Mouse (Mus musculus) forebrain, embryonic 14.5 days (tissue): ENCODE measurements at regions not wholly inside any gene's neighbourhood (a gene's known extent, or its start where the extent isn't known, plus 50 kb on each side); places are given as distances from the start of the nearest gene placed in this dataset.

Experiments used
- ATAC-seq: fragments of 200-750 bp; cut with Nextera tagmentation; 2 replicates; pipeline ENCODE4 v1.8.0; 2017; ENCODE audit warnings: mild to moderate bottlenecking, moderate library complexity
- DNase-seq: peaks from one replicate; pipeline ENCODE4 v3.0.0-alpha.2; 2015; ENCODE audit warnings: low spot score
- H3K27ac ChIP-seq: fragments of 300-500 bp; sonication (generic); 2 replicates; pipeline ENCODE4 v1.5.1; 2014; ENCODE audit warnings: low read depth, mild to moderate bottlenecking, control low read depth, low read length, moderate library complexity
- H3K27me3 ChIP-seq: fragments of 300-500 bp; sonication (generic); replicated peaks from 2 replicates; pipeline ENCODE4 v1.6.1; 2014; ENCODE audit warnings: low read length, control low read depth, mixed read lengths; ENCODE audit not compliant: control insufficient read depth, insufficient read depth
- H3K36me3 ChIP-seq: fragments of 300-500 bp; sonication (generic); 2 replicates; pipeline ENCODE4 v1.6.1; 2014; ENCODE audit warnings: low read length, control low read depth; ENCODE audit not compliant: control insufficient read depth, insufficient read depth
- H3K4me1 ChIP-seq: fragments of 300-500 bp; sonication (generic); 2 replicates; pipeline ENCODE4 v1.6.1; 2014; ENCODE audit warnings: antibody characterized with exemption, low read length, control low read depth; ENCODE audit not compliant: control insufficient read depth, insufficient read depth
- H3K4me2 ChIP-seq: fragments of 300-500 bp; sonication (generic); 2 replicates; pipeline ENCODE4 v1.6.1; 2014; ENCODE audit warnings: mild to moderate bottlenecking, control low read depth, low read length
- H3K4me3 ChIP-seq: fragments of 300-500 bp; sonication (generic); 2 replicates; pipeline ENCODE4 v1.5.1; 2014; ENCODE audit warnings: low read depth, low read length, control low read depth
- H3K9ac ChIP-seq: fragments of 300-500 bp; sonication (generic); 2 replicates; pipeline ENCODE4 v1.6.1; 2014; ENCODE audit warnings: mild to moderate bottlenecking, low read length, control low read depth, moderate library complexity
- H3K9me3 ChIP-seq: fragments of 300-500 bp; sonication (generic); replicated peaks from 2 replicates; pipeline ENCODE4 v1.6.1; 2016; ENCODE audit warnings: low read length, control low read depth, mixed read lengths; ENCODE audit not compliant: control insufficient read depth
- WGBS: fragments of 180-500 bp; shearing (Covaris S2); extraction: QIAGEN DNeasy Blood & Tissue Kit; methylation state at CpG from one replicate; pipeline ENCODE4 v1.1.7; 2014; 5-methylcytosine and 5-hydroxymethylcytosine counted together

GRCm38 (mm10) chr6:117653886-117654425 lies 187.0 kb upstream of the Zfp637 start:
- Histone ChIP-seq H3K4me1 (no peaks in the 10 kb centered on the region), H3K27me3 (no peaks in the 10 kb centered on the region), H3K36me3 (no peaks in the 10 kb centered on the region), H3K4me3 (no peak overlapping the region), H3K9me3 (no peaks in the 10 kb centered on the region), H3K27ac (no peak overlapping the region), H3K9ac (no peak overlapping the region), H3K4me2 (no peak overlapping the region)
- ATAC-seq = no peak
- WGBS = 85% methylated on average over 15 of the region's 15 CpGs
- DNase-seq = no peak

DNA sequence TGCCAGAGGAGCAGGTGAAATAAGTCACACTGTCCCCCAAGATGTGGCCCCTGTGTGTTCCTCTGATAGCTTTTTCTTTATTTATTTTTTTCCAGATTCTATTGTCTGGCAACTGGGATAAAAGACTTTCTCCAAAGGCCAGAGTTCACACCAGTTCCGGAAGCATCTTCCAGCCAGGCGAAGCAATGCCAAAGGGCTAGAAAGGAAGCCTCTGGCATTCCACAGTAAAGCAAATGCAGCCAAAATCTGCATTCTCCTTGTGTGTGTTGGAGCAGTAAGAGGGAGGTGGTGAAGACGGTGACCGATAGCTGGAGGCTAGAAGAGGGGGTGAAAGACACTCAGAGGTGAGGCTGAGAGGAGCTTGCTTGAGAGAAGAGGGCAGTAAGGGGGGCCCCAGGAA lies 185.0 kb upstream of the Zfp637 start:
- ATAC-seq (no peak), DNase-seq (no peak)
- Histone ChIP-seq H3K27me3 (no peaks in the 10 kb centered on the region), H3K27ac (no peak overlapping the region), H3K4me3 (no peak overlapping the region), H3K4me1 (no peaks in the 10 kb centered on the region), H3K9me3 (no peaks in the 10 kb centered on the region), H3K36me3 (no peaks in the 10 kb centered on the region), H3K9ac (no peak overlapping the region), H3K4me2 (no peak overlapping the region)
- WGBS = 92% methylated on average over 4 of the region's 4 CpGs

- H3K4me1 ChIP-seq = no peaks in the 10 kb centered on the region
- H3K4me3 ChIP-seq = no peak overlapping the region
- no peak overlapping the region for H3K9ac ChIP-seq
- H3K9me3 ChIP-seq = no peaks in the 10 kb centered on the region
- 0% methylated on average over 1 of the region's 1 CpGs for WGBS
- no peak overlapping the region for H3K4me2 ChIP-seq
- DNase-seq (no peak), ATAC-seq (no peak)
- H3K36me3 ChIP-seq = no peaks in the 10 kb centered on the region
- H3K27ac ChIP-seq = no peak overlapping the region
- H3K27me3 ChIP-seq = no peaks in the 10 kb centered on the region
These were observed 180.4 kb upstream of the Zfp637 start for GRCm38 (mm10) chr6:117660576-117660975.

- Histone ChIP-seq H3K27ac (no peak overlapping the region), H3K9ac (no peak overlapping the region), H3K36me3 (no peaks in the 10 kb centered on the region), H3K4me1 (no peaks in the 10 kb centered on the region), H3K9me3 (no peaks in the 10 kb centered on the region), H3K4me3 (no peak overlapping the region), H3K4me2 (no peak overlapping the region), H3K27me3 (no peaks in the 10 kb centered on the region)
- no peak for DNase-seq
- WGBS = 90% methylated on average over 1 of the region's 1 CpGs
- ATAC-seq = no peak
These were observed 178.3 kb upstream of the Zfp637 start for GRCm38 (mm10) chr6:117662635-117663034.

DNA sequence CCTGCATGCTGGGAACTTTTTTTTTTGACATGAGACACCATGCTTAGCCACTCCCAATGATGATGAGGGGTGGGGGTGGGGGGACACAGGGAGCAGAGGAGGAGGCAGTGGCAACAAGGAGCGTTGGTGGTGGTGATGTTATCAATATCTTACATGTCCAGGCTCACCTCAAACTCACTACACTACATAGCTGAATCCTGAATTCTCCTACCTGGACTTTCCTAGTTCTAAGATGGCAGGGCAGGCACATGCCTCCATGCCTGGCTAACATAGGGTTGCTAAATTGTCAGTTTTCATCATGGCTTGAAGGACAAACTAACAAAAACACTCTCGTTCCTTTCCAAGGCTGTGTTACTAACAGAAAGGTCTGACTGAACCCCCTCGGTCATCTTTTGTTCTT lies 170.6 kb upstream of the Zfp637 start:
- Histone ChIP-seq H3K36me3 (no peaks in the 10 kb centered on the region), H3K4me3 (no peak overlapping the region), H3K4me2 (no peak overlapping the region), H3K27ac (no peak overlapping the region), H3K27me3 (no peaks in the 10 kb centered on the region), H3K9me3 (no peaks in the 10 kb centered on the region), H3K4me1 (no peaks in the 10 kb centered on the region), H3K9ac (no peak overlapping the region)
- DNase-seq (no peak), ATAC-seq (no peak)
- WGBS = 37% methylated on average over 3 of the region's 3 CpGs

DNA sequence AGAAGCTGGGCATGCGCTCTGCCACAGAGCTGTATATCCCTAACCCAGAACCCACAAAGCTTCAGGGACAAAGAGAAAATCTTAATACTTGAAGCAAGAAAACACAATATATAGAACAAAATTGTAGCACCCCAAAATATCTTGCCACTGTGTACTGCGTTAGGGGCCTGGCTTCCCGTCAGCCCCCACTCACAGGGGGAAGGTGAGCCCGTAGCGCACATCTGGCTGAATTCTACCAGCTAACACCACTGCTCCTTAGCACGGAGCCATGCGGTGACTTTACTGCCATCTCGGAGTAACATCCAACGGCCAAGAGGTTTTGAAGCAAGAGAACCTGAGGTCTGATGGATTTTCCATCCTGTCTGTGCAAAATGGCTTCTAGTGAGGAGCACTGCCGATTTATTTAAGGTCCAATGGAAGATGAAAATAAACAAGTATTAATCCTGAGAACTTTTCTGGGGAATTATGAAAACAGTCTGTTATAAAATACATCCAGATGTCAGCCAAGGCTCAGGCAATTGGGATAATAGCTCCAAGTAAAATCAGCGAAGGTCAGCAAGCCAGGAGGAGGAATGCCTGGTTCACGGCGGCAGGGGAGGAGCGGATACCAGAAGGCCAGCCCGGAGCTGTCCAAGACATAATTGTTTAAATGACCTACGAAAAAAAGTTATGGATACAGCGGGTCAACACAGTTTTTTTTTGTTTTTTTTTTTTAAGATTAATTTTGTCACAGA lies 170.0 kb upstream of the Zfp637 start:
- no peak overlapping the region for H3K9ac ChIP-seq
- DNase-seq (no peak), ATAC-seq (no peak)
- no peaks in the 10 kb centered on the region for H3K4me1 ChIP-seq
- no peaks in the 10 kb centered on the region for H3K36me3 ChIP-seq
- 82% methylated on average over 17 of the region's 17 CpGs for WGBS
- H3K27ac ChIP-seq = no peak overlapping the region
- no peaks in the 10 kb centered on the region for H3K27me3 ChIP-seq
- no peak overlapping the region for H3K4me2 ChIP-seq
- no peaks in the 10 kb centered on the region for H3K9me3 ChIP-seq
- H3K4me3 ChIP-seq = no peak overlapping the region

- Histone ChIP-seq H3K36me3 (no peaks in the 10 kb centered on the region), H3K27me3 (no peaks in the 10 kb centered on the region), H3K4me2 (no peak overlapping the region), H3K27ac (no peak overlapping the region), H3K4me3 (no peak overlapping the region), H3K4me1 (no peaks in the 10 kb centered on the region), H3K9me3 (no peaks in the 10 kb centered on the region), H3K9ac (no peak overlapping the region)
- 63% methylated on average over 15 of the region's 15 CpGs for WGBS
- ATAC-seq (0 out of 2 replicates have a peak, but pooled peaks have one; percentile 42), DNase-seq (peak; percentile 43)
These were observed 165.8 kb upstream of the Zfp637 start for GRCm38 (mm10) chr6:117675059-117675800.

DNA sequence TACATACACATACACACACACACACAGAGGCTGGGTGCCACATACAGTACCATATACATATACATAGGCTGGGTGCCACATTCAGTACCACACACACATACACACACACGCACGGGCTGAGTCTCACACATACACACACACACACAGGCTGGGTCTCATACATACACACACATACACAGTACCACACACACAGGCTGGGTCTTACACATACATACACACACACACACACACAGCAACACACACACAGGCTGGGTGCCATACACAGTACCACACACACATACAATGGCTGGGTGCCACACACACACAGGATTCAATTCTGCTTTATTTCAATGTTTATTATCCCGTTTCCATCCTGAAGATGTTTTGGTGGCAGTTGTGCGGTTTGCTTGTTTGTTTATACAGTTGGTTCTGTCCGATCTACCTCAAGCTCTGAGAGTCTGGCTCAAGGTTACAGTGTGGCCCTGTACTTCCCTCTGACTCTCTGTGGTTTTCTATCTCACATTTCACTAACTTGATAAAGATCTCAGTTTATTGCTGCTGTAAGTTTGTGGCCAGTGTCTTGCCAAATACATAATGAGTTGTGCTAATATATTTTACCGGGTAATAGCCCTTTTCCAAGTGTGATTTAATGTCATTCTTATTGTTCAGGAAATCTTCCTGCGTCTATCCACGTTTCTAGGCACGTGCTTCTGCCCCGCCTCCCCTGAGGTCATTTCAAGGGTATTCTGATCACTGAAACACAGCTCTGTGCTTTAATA lies 164.7 kb upstream of the Zfp637 start:
- Histone ChIP-seq H3K36me3 (no peaks in the 10 kb centered on the region), H3K27me3 (no peaks in the 10 kb centered on the region), H3K27ac (no peak overlapping the region), H3K9me3 (no peaks in the 10 kb centered on the region), H3K4me2 (no peak overlapping the region), H3K4me3 (no peak overlapping the region), H3K9ac (no peak overlapping the region), H3K4me1 (no peaks in the 10 kb centered on the region)
- ATAC-seq (0 out of 2 replicates have a peak, but pooled peaks have one; percentile 20), DNase-seq (no peak)
- WGBS = 52% methylated on average over 10 of the region's 10 CpGs
